Comparison of ENCODE assay signal across 10 mouse cellular contexts in genomic region chr15:100307438-100308096, GRCm38 (mm10). TPM values are rescaled to one million over a fixed set of nuclear protein-coding genes. Genes with fewer than 3 reads are reported as not detected.
DNase-seq lines count a peak whose midpoint lies in the region; ATAC-seq lines count a peak whose summit lies in the region.
"Not testable (repeated sequence)": the region's sequence is repeated elsewhere in the genome, so short reads cannot be mapped to it uniquely, and the experiment has no call there.
"Had no signal": no experiment of that assay in that cellular context is flagged by ENCODE, and none has a peak within 500 bp of the region (broad histone marks: within the 10 kb centered on the region; RNA-seq: fewer than 3 reads in every experiment).

No protein-coding gene starts in this region.

- H3K4me3 ChIP-seq in forebrain, embryonic 13.5 days; hindbrain, embryonic 14.5 days (replicated peaks; ENCODE audit: low read length); lung, embryonic 16.5 days (ENCODE audit: low read length): not testable (repeated sequence)

- H3K27ac ChIP-seq in forebrain, embryonic 13.5 days; hindbrain, embryonic 14.5 days; lung, embryonic 16.5 days (ENCODE audit: low read length): not testable (repeated sequence)

- DNase-seq in R1 (ENCODE audit: low read depth, low spot score), result peak; percentile 73
- peak; percentile 38 for DNase-seq in cerebellum, adult 8-10 months
- peak; percentile 38 for DNase-seq in hindbrain, embryonic 14.5 days (ENCODE audit: low spot score)
- peak; percentile 51 to 69 for DNase-seq in kidney, postnatal 4 days
- DNase-seq in retina, embryonic 14.5 days (ENCODE audit: low spot score), result peak; percentile 73
- peak; percentile 58 for DNase-seq in thymus, postnatal 4 days

- H3K4me2 ChIP-seq in forebrain, embryonic 13.5 days; hindbrain, embryonic 14.5 days (replicated peaks); lung, embryonic 16.5 days (ENCODE audit: low read depth, low read length): not testable (repeated sequence)

- not testable (repeated sequence) for H3K36me3 ChIP-seq in forebrain, embryonic 13.5 days (ENCODE audit: poor library complexity, severe bottlenecking); hindbrain, embryonic 14.5 days (replicated peaks; ENCODE audit: control insufficient read depth, insufficient read depth); lung, embryonic 16.5 days (ENCODE audit: control insufficient read depth, insufficient read depth, low read length)

- peaks cover 13% of the 10 kb centered on the region; the same call in 1 of the 2 replicates for H3K4me1 ChIP-seq in forebrain, embryonic 13.5 days
- not testable (repeated sequence) for H3K4me1 ChIP-seq in hindbrain, embryonic 14.5 days (replicated peaks; ENCODE audit: control insufficient read depth, insufficient read depth, low read length); lung, embryonic 16.5 days (replicated peaks; ENCODE audit: control insufficient read depth, insufficient read depth, low read length)

- peak; percentile 54; the same call in 1 of the 2 replicates for ATAC-seq in forebrain, embryonic 13.5 days
- not testable (repeated sequence) for ATAC-seq in hindbrain, embryonic 14.5 days (ENCODE audit: low FRiP score)
- peak; percentile 29; the same call in 1 of the 2 replicates for ATAC-seq in lung, embryonic 16.5 days (ENCODE audit: low read depth)

- not testable (repeated sequence) for H3K27me3 ChIP-seq in forebrain, embryonic 13.5 days; hindbrain, embryonic 14.5 days (ENCODE audit: control insufficient read depth, insufficient read depth, low read length); lung, embryonic 16.5 days (ENCODE audit: control insufficient read depth, insufficient read depth, low read depth, low read length)

- H3K9me3 ChIP-seq in forebrain, embryonic 13.5 days (replicated peaks); hindbrain, embryonic 14.5 days (ENCODE audit: control insufficient read depth, low read length); lung, embryonic 16.5 days (ENCODE audit: control insufficient read depth, low read length): not testable (repeated sequence)

- H3K9ac ChIP-seq in forebrain, embryonic 13.5 days; hindbrain, embryonic 14.5 days; lung, embryonic 16.5 days (ENCODE audit: low read length): not testable (repeated sequence)

- WGBS in forebrain, embryonic 13.5 days, result 45% methylated on average over 11 of the region's 11 CpGs
- 50% methylated on average over 10 of the region's 11 CpGs for WGBS in hindbrain, embryonic 14.5 days
- WGBS in lung, embryonic 16.5 days, result 30% methylated on average over 11 of the region's 11 CpGs

RNA-seq across cellular contexts. Expression of gene Mettl7a1, which starts 3.6 kb away (rescaled TPM):
- 3.2 and 4.6 TPM in 2 replicates for polyA plus RNA-seq in forebrain, embryonic 13.5 days (2015; fragmentation: Nextera tagmentation; extraction: Ambion mirVana)
- polyA plus RNA-seq in hindbrain, embryonic 14.5 days (2014; fragmentation: Nextera tagmentation; extraction: Ambion mirVana), result 2.1 and 3.1 TPM in 2 replicates
- 14.6 and 19.2 TPM in 2 replicates for polyA plus RNA-seq in lung, embryonic 16.5 days (2015; fragmentation: Nextera tagmentation; extraction: Ambion mirVana)

RNA-seq across cellular contexts. Expression of gene Tmprss12, which starts 26.9 kb away (rescaled TPM):
- not detected in 2 replicates for polyA plus RNA-seq in forebrain, embryonic 13.5 days (2015; fragmentation: Nextera tagmentation; extraction: Ambion mirVana)
- polyA plus RNA-seq in hindbrain, embryonic 14.5 days (2014; fragmentation: Nextera tagmentation; extraction: Ambion mirVana), result not detected in 2 replicates
- not detected in 2 replicates for polyA plus RNA-seq in lung, embryonic 16.5 days (2015; fragmentation: Nextera tagmentation; extraction: Ambion mirVana)
- polyA plus RNA-seq: forebrain, embryonic 12.5 days; heart, embryonic 12.5 days had no signal

RNA-seq across cellular contexts. Expression of gene Mettl7a3, which starts 27.2 kb away (rescaled TPM):
- polyA plus RNA-seq in forebrain, embryonic 13.5 days (2015; fragmentation: Nextera tagmentation; extraction: Ambion mirVana), result not detected in 2 replicates
- not detected in 2 replicates for polyA plus RNA-seq in hindbrain, embryonic 14.5 days (2014; fragmentation: Nextera tagmentation; extraction: Ambion mirVana)
- polyA plus RNA-seq in lung, embryonic 16.5 days (2015; fragmentation: Nextera tagmentation; extraction: Ambion mirVana), result not detected in 2 replicates
- polyA plus RNA-seq: forebrain, embryonic 12.5 days; heart, embryonic 12.5 days had no signal

RNA-seq across cellular contexts. Expression of gene Methig1, which starts 45.4 kb away (rescaled TPM):
- polyA plus RNA-seq in forebrain, embryonic 13.5 days (2015; fragmentation: Nextera tagmentation; extraction: Ambion mirVana), result not detected in 2 replicates
- polyA plus RNA-seq in hindbrain, embryonic 14.5 days (2014; fragmentation: Nextera tagmentation; extraction: Ambion mirVana), result 0.27 TPM in 1 of 2 replicates, not detected in the other
- polyA plus RNA-seq in lung, embryonic 16.5 days (2015; fragmentation: Nextera tagmentation; extraction: Ambion mirVana), result 0.16 and 0.29 TPM in 2 replicates
- polyA plus RNA-seq: forebrain, embryonic 12.5 days; heart, embryonic 12.5 days had no signal

RNA-seq across cellular contexts. Expression of gene Mettl7a2, which starts 45.4 kb away (rescaled TPM):
- not detected in 2 replicates for polyA plus RNA-seq in forebrain, embryonic 13.5 days (2015; fragmentation: Nextera tagmentation; extraction: Ambion mirVana)
- polyA plus RNA-seq in hindbrain, embryonic 14.5 days (2014; fragmentation: Nextera tagmentation; extraction: Ambion mirVana), result not detected in 2 replicates
- polyA plus RNA-seq in lung, embryonic 16.5 days (2015; fragmentation: Nextera tagmentation; extraction: Ambion mirVana), result not detected in 2 replicates
- polyA plus RNA-seq: forebrain, embryonic 12.5 days; heart, embryonic 12.5 days had no signal
